Mouse (Mus musculus) gastrocnemius, postnatal 10 days (tissue): Measurements from ENCODE around the gene Fchsd2. TPM values are rescaled to one million over a fixed set of nuclear protein-coding genes. Genes with fewer than 3 reads are reported as not detected.

Experiments used
- DNase-seq: peaks from one replicate; pipeline ENCODE4 v3.0.0; 2021; ENCODE audit warnings: mixed read lengths
- total RNA-seq, 2 experiments: library from RNA; stranded (reverse); gene quantifications; 2 replicates each; pipeline ENCODE4 v1.2.3; 2021

Gene Fchsd2
- total RNA-seq, 2 experiments from 2014 or later: 13.6 to 18.6 TPM

- DNase-seq: no peak
Observed at GRCm38 (mm10) chr7:101290401-101290800, 197.7 kb downstream of the Fchsd2 start.

GRCm38 (mm10) chr7:101291211-101291610 lies 198.5 kb downstream of the Fchsd2 start:
- DNase-seq: no peak

- DNase-seq: no peak
Observed at GRCm38 (mm10) chr7:101291641-101292040, 199.0 kb downstream of the Fchsd2 start.

GRCm38 (mm10) chr7:101292086-101292485 lies 199.4 kb downstream of the Fchsd2 start:
- no peak for DNase-seq

GRCm38 (mm10) chr7:101292696-101293095 lies 200.0 kb downstream of the Fchsd2 start:
- DNase-seq: no peak

GRCm38 (mm10) chr7:101293138-101293537 lies 200.5 kb downstream of the Fchsd2 start:
- DNase-seq: no peak

- no peak for DNase-seq
Observed at GRCm38 (mm10) chr7:101293611-101294010, 200.9 kb downstream of the Fchsd2 start.

- no peak for DNase-seq
Observed at GRCm38 (mm10) chr7:101295438-101295837, 202.8 kb downstream of the Fchsd2 start.

GRCm38 (mm10) chr7:101296252-101297022 lies 203.8 kb downstream of the Fchsd2 start:
- DNase-seq: peak; percentile 65

GRCm38 (mm10) chr7:101297023-101297405 lies 204.4 kb downstream of the Fchsd2 start:
- no peak for DNase-seq

GRCm38 (mm10) chr7:101298375-101298774 lies 205.7 kb downstream of the Fchsd2 start:
- DNase-seq: no peak

GRCm38 (mm10) chr7:101301361-101301880 lies 208.8 kb downstream of the Fchsd2 start:
- DNase-seq: no peak

GRCm38 (mm10) chr7:101301881-101302456 lies 209.3 kb downstream of the Fchsd2 start, which contains the start of gene Atg16l2:
Atg16l2 (minus strand) TSS chr7:101302251.
- DNase-seq: peak; percentile 90

GRCm38 (mm10) chr7:101302691-101303090 lies 210.0 kb downstream of the Fchsd2 start:
- DNase-seq: no peak

- no peak for DNase-seq
Observed at GRCm38 (mm10) chr7:101306841-101307240, 214.2 kb downstream of the Fchsd2 start.

- DNase-seq: no peak
Observed at GRCm38 (mm10) chr7:101309985-101310326, 217.3 kb downstream of the Fchsd2 start.

- DNase-seq: peak; percentile 95
Observed at GRCm38 (mm10) chr7:101310327-101311028, 217.8 kb downstream of the Fchsd2 start.

GRCm38 (mm10) chr7:101311061-101311460 lies 218.4 kb downstream of the Fchsd2 start:
- DNase-seq: no peak

GRCm38 (mm10) chr7:101313033-101313432 lies 220.4 kb downstream of the Fchsd2 start:
- DNase-seq: no peak

GRCm38 (mm10) chr7:101314396-101314795 lies 221.7 kb downstream of the Fchsd2 start:
- DNase-seq: no peak

- DNase-seq: no peak
Observed at GRCm38 (mm10) chr7:101315699-101316098, 223.0 kb downstream of the Fchsd2 start.

- no peak for DNase-seq
Observed at GRCm38 (mm10) chr7:101316591-101317001, 223.9 kb downstream of the Fchsd2 start.

- DNase-seq: no peak
Observed at GRCm38 (mm10) chr7:101317014-101317413, 224.4 kb downstream of the Fchsd2 start, which contains the start of gene Stard10. Stard10 (plus strand) TSS chr7:101317086.
